Mouse (Mus musculus) forebrain, embryonic 16.5 days (tissue): Measurements from ENCODE around the gene Pak1ip1. TPM values are rescaled to one million over a fixed set of nuclear protein-coding genes. Genes with fewer than 3 reads are reported as not detected.

Experiments
- ATAC-seq: fragments of 200-750 bp; cut with Nextera tagmentation; 2 replicates; pipeline ENCODE4 v1.8.0; 2017; ENCODE audit warnings: mild to moderate bottlenecking, moderate library complexity
- H3K27ac ChIP-seq: fragments of 300-500 bp; sonication (generic); 2 replicates; pipeline ENCODE4 v1.5.1; 2014; ENCODE audit warnings: low read length, control low read depth
- H3K27me3 ChIP-seq: fragments of 300-500 bp; sonication (generic); replicated peaks from 2 replicates; pipeline ENCODE4 v1.6.1; 2014; ENCODE audit warnings: low read length; ENCODE audit not compliant: control insufficient read depth, insufficient read depth
- H3K36me3 ChIP-seq: fragments of 300-500 bp; sonication (generic); 2 replicates; pipeline ENCODE4 v1.6.1; 2014; ENCODE audit not compliant: control insufficient read depth, insufficient read depth
- H3K4me1 ChIP-seq: fragments of 300-500 bp; sonication (generic); replicated peaks from 2 replicates; pipeline ENCODE4 v1.6.1; 2014; ENCODE audit warnings: low read length; ENCODE audit not compliant: control insufficient read depth, insufficient read depth
- H3K4me2 ChIP-seq: fragments of 300-500 bp; sonication (generic); 2 replicates; pipeline ENCODE4 v1.6.1; 2014; ENCODE audit warnings: mild to moderate bottlenecking, low read length, control low read depth
- H3K4me3 ChIP-seq: fragments of 300-500 bp; sonication (generic); replicated peaks from 2 replicates; pipeline ENCODE4 v1.5.1; 2014; ENCODE audit warnings: mild to moderate bottlenecking, low read length, control low read depth
- H3K9ac ChIP-seq: fragments of 300-500 bp; sonication (generic); replicated peaks from 2 replicates; pipeline ENCODE4 v1.6.1; 2014; ENCODE audit warnings: low read depth, low read length, control low read depth
- H3K9me3 ChIP-seq: fragments of 300-500 bp; sonication (generic); 2 replicates; pipeline ENCODE4 v1.6.1; 2016; ENCODE audit warnings: low read length; ENCODE audit not compliant: control insufficient read depth
- WGBS: fragments of 180-500 bp; shearing (Covaris S2); extraction: QIAGEN DNeasy Blood & Tissue Kit; methylation state at CpG from one replicate; pipeline ENCODE4 v1.1.7; 2014; 5-methylcytosine and 5-hydroxymethylcytosine counted together
- polyA plus RNA-seq: library from polyadenylated mRNA; unstranded; fragments of >200 nt; fragmentation: Nextera tagmentation; extraction: Ambion mirVana; gene quantifications from 2 replicates; pipeline ENCODE4 v1.2.1, GENCODE M21; 2015

Pak1ip1 gene
- 71.7 and 81.0 TPM in 2 replicates for polyA plus RNA-seq

DNA sequence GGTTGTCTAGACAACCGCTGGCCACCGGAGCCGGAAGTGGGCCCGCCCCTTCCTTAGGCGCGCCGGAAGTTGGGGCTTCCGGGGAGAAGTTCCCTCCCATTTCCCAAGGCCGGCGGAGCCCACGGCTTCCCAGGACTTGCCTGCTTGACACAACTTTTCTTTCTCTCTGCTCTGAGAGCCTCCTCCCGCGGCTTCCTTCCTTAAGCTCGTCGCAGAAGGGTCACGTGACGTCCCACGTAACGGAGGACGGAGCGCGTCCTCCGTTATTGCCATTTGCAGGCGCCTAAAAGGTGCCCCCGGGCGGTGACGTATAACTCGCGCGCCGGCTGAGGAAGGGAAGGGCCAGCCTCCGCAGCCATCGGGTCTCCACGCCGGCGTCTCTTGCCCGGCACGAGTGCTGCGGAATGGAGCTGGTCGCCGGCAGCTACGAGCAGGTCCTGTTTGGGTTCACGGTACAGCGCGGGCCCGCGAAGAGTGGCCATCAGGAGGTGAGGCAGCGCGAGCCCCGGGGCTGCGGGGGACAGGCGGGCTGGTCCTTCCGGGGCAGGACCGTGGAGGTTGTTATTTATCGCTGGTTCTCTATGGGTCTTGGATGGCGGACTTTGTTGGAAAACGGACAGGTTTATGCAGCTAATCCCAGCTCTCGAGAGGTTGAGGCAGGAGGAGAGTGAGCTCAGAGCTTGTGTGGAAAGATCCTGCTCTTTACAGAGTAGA lies at the start of gene Pak1ip1:
Gene Pak1ip1, plus strand, starts transcription at position 98 of the 714 bp plus-strand sequence.
- Histone ChIP-seq H3K4me2 (peak within 1 kb of the TSS; percentile 91), H3K27me3 (no peaks in the 10 kb centered on the region), H3K4me1 (peaks cover 11% of the 10 kb centered on the region), H3K36me3 (peaks cover 3% of the 10 kb centered on the region), H3K9ac (peak within 1 kb of the TSS; percentile 83), H3K9me3 (no peaks in the 10 kb centered on the region), H3K27ac (peak within 1 kb of the TSS; percentile 98), H3K4me3 (peak within 1 kb of the TSS; percentile 66)
- WGBS = under 1% methylated on average over 58 of the region's 58 CpGs
- ATAC-seq = peak; percentile 97

DNA sequence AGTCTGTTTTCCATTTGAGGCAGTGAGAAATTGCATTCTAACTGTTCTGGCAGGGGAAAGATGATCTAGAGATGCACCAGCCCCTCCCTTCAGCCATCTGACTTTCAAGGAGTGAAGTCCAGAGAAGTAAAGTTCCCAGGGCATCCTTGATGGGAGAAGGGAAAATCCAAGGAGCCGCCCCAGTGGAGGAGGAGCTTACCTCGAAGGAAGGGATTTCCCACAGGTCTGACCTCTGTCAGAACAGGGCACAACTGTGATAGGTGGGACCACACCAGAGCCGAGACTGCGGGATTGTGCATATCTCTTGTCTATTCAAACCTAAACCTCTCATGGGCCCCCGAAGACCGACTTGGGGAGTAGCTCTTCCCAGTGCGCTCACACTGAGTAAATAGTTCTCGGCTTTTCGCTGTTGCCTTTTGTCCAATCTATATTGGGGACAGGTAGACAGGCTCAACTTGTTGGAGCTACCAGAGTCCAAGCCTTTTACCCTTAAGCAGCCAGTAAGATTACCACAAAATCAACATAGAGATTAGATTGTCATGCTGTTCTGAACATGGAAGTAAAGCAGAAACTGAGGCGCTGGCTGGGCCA lies 49.3 kb upstream of the Pak1ip1 start:
- 82% methylated on average over 10 of the region's 10 CpGs for WGBS
- H3K4me1 ChIP-seq = no peaks in the 10 kb centered on the region; the same call in 1 of the 2 replicates
- no peaks in the 10 kb centered on the region for H3K36me3 ChIP-seq
- H3K4me2 ChIP-seq = no peak overlapping the region
- no peaks in the 10 kb centered on the region for H3K27me3 ChIP-seq
- H3K27ac ChIP-seq = no peak overlapping the region
- no peak overlapping the region for H3K9ac ChIP-seq
- no peak for ATAC-seq
- no peaks in the 10 kb centered on the region for H3K9me3 ChIP-seq
- no peak overlapping the region for H3K4me3 ChIP-seq

DNA sequence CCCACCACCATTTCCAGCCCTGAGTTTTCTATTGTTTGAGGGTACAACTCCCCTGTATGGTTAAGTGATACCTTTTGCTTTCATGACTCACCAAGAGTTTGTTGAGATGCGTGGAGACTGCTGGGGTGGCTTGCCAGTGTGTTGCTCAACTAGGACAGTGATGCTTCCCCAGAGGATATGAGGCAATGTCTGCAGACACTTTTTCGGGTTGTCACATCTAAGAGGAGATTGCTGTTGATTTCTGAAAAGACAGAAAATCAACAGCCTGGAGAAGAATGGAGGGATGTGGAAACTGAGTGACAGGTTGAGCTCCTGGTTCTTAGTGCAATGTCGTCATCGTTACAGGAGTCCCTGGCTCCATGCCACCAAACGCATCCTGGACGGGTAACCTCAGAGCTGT lies 47.6 kb upstream of the Pak1ip1 start:
- Histone ChIP-seq H3K36me3 (no peaks in the 10 kb centered on the region), H3K9me3 (no peaks in the 10 kb centered on the region), H3K27ac (no peak overlapping the region), H3K27me3 (no peaks in the 10 kb centered on the region), H3K4me3 (no peak overlapping the region), H3K4me2 (no peak overlapping the region), H3K9ac (no peak overlapping the region), H3K4me1 (no peaks in the 10 kb centered on the region)
- no peak for ATAC-seq
- WGBS = 59% methylated on average over 6 of the region's 6 CpGs

DNA sequence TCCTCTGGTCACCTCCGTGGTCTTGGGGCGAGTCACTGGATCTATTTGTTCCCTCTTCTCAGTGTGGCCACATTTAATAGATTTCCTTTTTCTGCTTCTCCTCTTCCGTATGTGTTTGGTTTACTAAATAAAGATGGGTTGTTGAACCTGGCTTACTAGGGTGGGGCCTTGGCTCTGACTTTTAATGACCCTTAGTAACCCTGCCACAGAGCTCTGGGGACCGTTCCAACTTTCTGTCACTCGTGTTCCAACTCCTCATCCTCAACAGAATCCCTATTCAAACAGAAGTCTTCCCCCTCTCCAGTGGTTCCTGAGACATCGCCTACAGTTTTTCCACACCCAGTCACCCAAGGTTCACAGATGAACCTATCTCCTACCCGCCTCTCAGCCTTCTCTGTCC lies 45.0 kb upstream of the Pak1ip1 start:
- 87% methylated on average over 7 of the region's 7 CpGs for WGBS
- H3K9ac ChIP-seq = no peak overlapping the region
- no peaks in the 10 kb centered on the region for H3K27me3 ChIP-seq
- no peaks in the 10 kb centered on the region for H3K36me3 ChIP-seq
- no peaks in the 10 kb centered on the region for H3K9me3 ChIP-seq
- H3K27ac ChIP-seq = no peak overlapping the region
- no peaks in the 10 kb centered on the region for H3K4me1 ChIP-seq
- H3K4me3 ChIP-seq = no peak overlapping the region
- ATAC-seq = no peak
- no peak overlapping the region for H3K4me2 ChIP-seq

DNA sequence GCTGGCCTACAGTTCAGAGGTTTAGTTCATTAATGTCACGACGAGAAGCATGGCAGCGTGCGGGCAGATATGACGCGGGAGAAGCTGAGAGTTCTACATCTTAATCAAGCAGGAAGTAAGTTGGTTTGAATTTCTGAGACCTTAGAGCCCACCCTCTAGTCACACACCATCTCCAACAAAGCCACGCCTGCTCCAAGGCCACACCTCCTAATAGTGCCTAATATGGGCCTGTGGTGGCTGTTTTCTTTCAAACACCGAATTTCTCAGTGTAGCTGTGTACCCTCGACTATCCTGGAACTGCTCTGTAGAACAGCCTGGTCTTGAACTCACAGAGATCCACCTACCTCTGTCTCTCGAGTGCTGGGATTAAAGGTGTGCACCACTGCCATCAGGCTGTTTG lies 33.2 kb upstream of the Pak1ip1 start:
- 92% methylated on average over 10 of the region's 10 CpGs for WGBS
- no peak overlapping the region for H3K4me3 ChIP-seq
- H3K4me1 ChIP-seq = no peaks in the 10 kb centered on the region
- ATAC-seq = no peak
- no peaks in the 10 kb centered on the region for H3K36me3 ChIP-seq
- no peaks in the 10 kb centered on the region for H3K27me3 ChIP-seq
- H3K9ac ChIP-seq = no peak overlapping the region
- no peaks in the 10 kb centered on the region for H3K9me3 ChIP-seq
- H3K27ac ChIP-seq = no peak overlapping the region
- H3K4me2 ChIP-seq = no peak overlapping the region

DNA sequence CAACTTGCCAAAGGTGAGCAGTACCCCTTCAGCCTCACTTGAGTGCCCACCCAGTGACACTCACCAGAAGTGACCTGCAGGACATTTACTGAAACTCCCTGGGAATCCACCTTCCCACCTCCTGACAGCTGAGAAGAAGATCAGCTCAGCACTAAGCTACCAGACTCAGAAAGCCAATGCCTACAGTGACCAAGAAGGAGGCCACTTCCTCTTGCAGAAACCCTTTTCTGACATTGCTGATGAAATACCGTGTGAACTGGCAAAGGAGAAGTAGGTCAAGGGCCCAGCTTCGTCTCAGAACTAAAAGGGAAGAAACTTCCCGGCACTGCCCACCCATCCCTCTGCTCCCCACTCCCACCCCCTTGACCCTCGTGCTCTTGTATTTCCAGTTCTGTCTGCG lies 32.3 kb upstream of the Pak1ip1 start:
- H3K4me2 ChIP-seq = no peak overlapping the region
- H3K4me3 ChIP-seq = no peak overlapping the region
- no peak overlapping the region for H3K27ac ChIP-seq
- H3K4me1 ChIP-seq = no peaks in the 10 kb centered on the region
- H3K9me3 ChIP-seq = no peaks in the 10 kb centered on the region
- H3K27me3 ChIP-seq = no peaks in the 10 kb centered on the region
- H3K9ac ChIP-seq = no peak overlapping the region
- no peak for ATAC-seq
- 94% methylated on average over 5 of the region's 5 CpGs for WGBS
- H3K36me3 ChIP-seq = no peaks in the 10 kb centered on the region

DNA sequence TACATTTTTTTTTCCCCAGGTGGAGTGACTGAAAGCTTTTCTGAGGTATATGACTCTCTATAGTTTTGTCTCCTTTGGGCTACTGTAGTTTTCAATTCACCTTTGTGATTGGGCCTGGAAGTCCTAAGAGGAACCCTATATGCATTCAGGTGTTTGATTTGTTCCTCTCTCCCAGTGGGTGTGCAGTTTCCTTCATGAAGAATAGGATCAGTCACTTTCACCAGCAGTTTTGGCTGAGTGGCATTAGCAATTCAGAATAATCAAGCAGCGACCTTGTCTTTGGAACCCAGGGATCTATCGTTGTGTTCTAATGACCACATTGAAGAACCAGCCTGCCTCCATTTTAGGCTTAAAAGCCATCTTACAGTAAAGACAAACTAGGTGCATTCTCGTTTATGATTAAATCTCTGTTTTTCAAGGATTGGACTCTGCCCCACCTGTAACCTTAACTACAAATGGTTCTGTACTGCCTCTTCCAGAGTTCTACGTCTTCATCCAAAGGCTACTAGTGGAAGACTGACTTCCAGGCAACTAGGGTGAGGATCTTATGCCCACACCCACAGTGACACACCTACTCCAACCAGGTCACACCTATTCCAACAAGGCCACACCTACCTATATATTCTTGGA lies 30.9 kb upstream of the Pak1ip1 start:
- no peaks in the 10 kb centered on the region for H3K4me1 ChIP-seq
- H3K9me3 ChIP-seq = no peaks in the 10 kb centered on the region
- WGBS = 93% methylated on average over 4 of the region's 4 CpGs
- no peak overlapping the region for H3K27ac ChIP-seq
- no peak for ATAC-seq
- no peaks in the 10 kb centered on the region for H3K36me3 ChIP-seq
- H3K9ac ChIP-seq = no peak overlapping the region
- no peak overlapping the region for H3K4me3 ChIP-seq
- no peaks in the 10 kb centered on the region for H3K27me3 ChIP-seq
- no peak overlapping the region for H3K4me2 ChIP-seq

DNA sequence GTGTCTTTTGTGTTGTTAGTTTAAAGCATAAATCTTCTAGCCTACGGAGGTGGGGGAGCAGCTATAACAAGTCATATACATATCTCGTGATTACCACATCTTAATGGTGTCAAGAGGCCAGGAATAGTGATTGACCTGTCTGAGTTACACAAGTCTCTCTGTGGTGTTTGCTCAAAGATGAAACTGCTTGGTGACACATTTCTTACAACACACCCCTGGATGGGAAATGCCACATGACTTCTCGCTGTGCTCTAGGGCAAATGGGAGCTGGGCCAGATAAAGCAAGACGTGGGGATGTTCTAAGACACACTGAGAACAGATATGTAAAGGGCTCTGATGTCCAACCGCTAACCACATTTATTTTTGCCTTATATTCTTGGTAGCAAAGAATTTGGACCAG lies 29.6 kb upstream of the Pak1ip1 start:
- Histone ChIP-seq H3K27ac (no peak overlapping the region), H3K9ac (no peak overlapping the region), H3K36me3 (no peaks in the 10 kb centered on the region), H3K9me3 (no peaks in the 10 kb centered on the region), H3K4me2 (no peak overlapping the region), H3K27me3 (no peaks in the 10 kb centered on the region), H3K4me1 (no peaks in the 10 kb centered on the region), H3K4me3 (no peak overlapping the region)
- ATAC-seq = no peak
- WGBS = 92% methylated on average over 5 of the region's 5 CpGs

DNA sequence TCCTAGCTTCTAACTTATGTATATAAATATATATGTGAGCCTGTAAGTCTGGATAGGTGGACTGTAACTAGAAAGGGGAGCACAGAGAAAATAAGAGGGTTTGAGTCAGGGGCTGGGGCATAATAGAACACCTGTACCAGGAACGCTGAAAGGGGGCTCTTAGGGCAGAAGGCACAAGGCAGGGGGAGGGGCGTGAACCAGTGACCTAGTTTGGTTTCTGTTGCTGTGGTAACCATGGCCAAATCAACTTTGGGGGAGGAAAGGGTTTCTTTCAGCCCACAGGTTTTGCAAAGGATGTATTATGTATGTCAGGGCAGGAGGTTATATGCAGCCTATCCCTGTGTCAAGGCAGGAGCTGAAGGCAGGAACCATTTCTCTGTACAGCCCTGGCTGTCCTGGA lies 29.0 kb upstream of the Pak1ip1 start:
- Histone ChIP-seq H3K4me3 (no peak overlapping the region), H3K4me1 (no peaks in the 10 kb centered on the region), H3K9ac (no peak overlapping the region), H3K27me3 (no peaks in the 10 kb centered on the region), H3K4me2 (no peak overlapping the region), H3K9me3 (no peaks in the 10 kb centered on the region), H3K27ac (no peak overlapping the region), H3K36me3 (no peaks in the 10 kb centered on the region)
- 69% methylated on average over 2 of the region's 2 CpGs for WGBS
- no peak for ATAC-seq
